Mouse (Mus musculus) neural tube, embryonic 15.5 days (tissue): ENCODE results near the gene Rnasel. TPM values are rescaled to one million over a fixed set of nuclear protein-coding genes. Genes with fewer than 3 reads are reported as not detected.
A peak's percentile ranks its signal among the peaks of the same experiment; 100 is the strongest.

Experiments used
- ATAC-seq: fragments of 200-750 bp; cut with Nextera tagmentation; 2 replicates; pipeline ENCODE4 v1.8.0; 2017; ENCODE audit warnings: mild to moderate bottlenecking, moderate TSS enrichment, moderate library complexity; ENCODE audit not compliant: low FRiP score
- H3K27ac ChIP-seq: fragments of 300-500 bp; sonication (generic); replicated peaks from 2 replicates; pipeline ENCODE4 v1.5.1; 2015; ENCODE audit warnings: mild to moderate bottlenecking, inconsistent platforms
- H3K27me3 ChIP-seq: fragments of 300-500 bp; sonication (generic); replicated peaks from 2 replicates; pipeline ENCODE4 v1.6.1; 2015; ENCODE audit warnings: inconsistent platforms
- H3K36me3 ChIP-seq: fragments of 300-500 bp; sonication (generic); 2 replicates; pipeline ENCODE4 v1.6.1; 2015; ENCODE audit warnings: inconsistent platforms
- H3K4me1 ChIP-seq: fragments of 300-500 bp; sonication (generic); 2 replicates; pipeline ENCODE4 v1.6.1; 2015; ENCODE audit warnings: inconsistent platforms
- H3K4me2 ChIP-seq: fragments of 300-500 bp; sonication (generic); 2 replicates; pipeline ENCODE4 v1.6.1; 2015; ENCODE audit warnings: inconsistent platforms, mild to moderate bottlenecking, moderate library complexity
- H3K4me3 ChIP-seq: fragments of 300-500 bp; sonication (generic); replicated peaks from 2 replicates; pipeline ENCODE4 v1.5.1; 2015; ENCODE audit warnings: mild to moderate bottlenecking, inconsistent platforms
- H3K9ac ChIP-seq: fragments of 300-500 bp; sonication (generic); replicated peaks from 2 replicates; pipeline ENCODE4 v1.6.1; 2015; ENCODE audit warnings: mild to moderate bottlenecking, inconsistent platforms
- H3K9me3 ChIP-seq: fragments of 300-500 bp; sonication (generic); replicated peaks from 2 replicates; pipeline ENCODE4 v1.6.1; 2016; ENCODE audit warnings: inconsistent platforms
- WGBS: fragments of 180-500 bp; shearing (Covaris S2); methylation state at CpG from one replicate; pipeline ENCODE4 v1.1.7; 2015; ENCODE audit warnings: mixed read lengths; 5-methylcytosine and 5-hydroxymethylcytosine counted together
- polyA plus RNA-seq: library from polyadenylated mRNA; unstranded; fragments of >200 nt; fragmentation: Nextera tagmentation; extraction: Ambion mirVana; gene quantifications from 2 replicates; pipeline ENCODE4 v1.2.1, GENCODE M21; 2015

Gene Rnasel
- 31.4 and 32.0 TPM in 2 replicates for polyA plus RNA-seq

DNA sequence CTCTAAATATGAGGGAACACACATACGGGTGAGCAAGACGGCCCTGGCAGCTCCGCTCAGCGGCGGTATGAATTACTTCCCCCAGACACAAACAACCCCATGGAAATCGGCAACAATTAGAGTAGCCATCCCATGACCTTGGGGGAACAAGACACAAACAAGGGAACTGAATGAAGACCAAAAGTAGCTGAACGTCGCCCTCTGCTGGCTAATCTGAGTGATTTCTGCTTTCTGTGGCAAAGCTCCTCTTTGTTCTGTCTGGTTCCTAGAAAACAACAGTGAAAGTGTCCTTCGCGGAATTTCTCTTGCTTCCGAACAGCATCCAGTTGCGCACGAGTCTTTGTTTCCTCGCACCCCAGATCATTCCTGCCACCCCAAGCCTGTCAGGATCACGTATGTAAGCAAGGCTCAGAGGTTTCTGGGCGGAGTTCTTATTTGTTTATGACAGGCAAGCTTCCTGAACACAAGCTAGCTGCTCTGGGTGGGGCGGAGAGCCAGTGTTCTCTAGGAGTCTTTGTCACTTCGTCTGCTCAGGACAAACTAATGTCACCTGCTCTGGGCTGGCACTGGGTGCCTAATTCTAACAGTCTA lies at the start of gene Rnasel:
TSS of gene Rnasel (plus strand) at position 216 of the 591 bp plus-strand sequence.
- Histone ChIP-seq H3K36me3 (0 out of 2 replicates have a peak, but pooled peaks cover 5% of the 10 kb centered on the region), H3K27ac (peak within 1 kb of the TSS; percentile 83), H3K4me2 (peak within 1 kb of the TSS; percentile 55), H3K9ac (peak within 1 kb of the TSS; percentile 54), H3K27me3 (no peaks in the 10 kb centered on the region), H3K4me3 (peak within 1 kb of the TSS; percentile 40), H3K4me1 (peaks cover 64% of the 10 kb centered on the region), H3K9me3 (no peaks in the 10 kb centered on the region)
- WGBS: 2% methylated on average over 18 of the region's 18 CpGs
- peak; percentile 70 for ATAC-seq

DNA sequence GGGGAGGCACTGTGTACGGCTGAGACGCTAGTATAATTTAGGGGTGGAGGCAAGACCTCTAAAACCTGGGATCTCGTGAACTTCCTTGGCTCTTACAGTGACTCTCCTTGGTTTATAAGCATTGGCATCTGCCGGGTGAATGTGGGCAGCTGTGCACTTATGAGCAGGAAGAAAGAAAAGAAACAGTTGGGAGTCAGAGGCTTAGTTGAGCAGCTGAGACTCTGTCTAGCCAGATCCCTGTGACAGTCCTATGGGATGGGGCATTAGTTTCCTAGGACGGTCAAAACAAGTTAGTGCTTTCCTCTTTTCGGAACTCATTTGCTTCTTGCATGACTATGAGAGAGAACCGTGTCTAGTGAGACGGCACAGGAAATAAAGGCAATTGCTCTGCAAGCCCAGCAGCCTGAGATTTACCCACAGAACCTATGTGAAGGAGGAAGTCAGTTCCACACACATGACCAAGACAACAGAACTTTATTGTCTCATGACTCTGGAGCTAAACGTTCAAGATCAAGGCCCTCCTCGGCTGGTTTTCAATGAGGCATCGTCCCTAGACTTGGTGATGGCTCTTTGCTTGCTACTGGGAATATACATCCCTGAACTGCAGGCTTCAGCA lies 48.7 kb upstream of the Rnasel start:
- no peaks in the 10 kb centered on the region for H3K36me3 ChIP-seq
- no peak for ATAC-seq
- no peak overlapping the region for H3K4me3 ChIP-seq
- H3K9ac ChIP-seq: no peak overlapping the region
- no peak overlapping the region for H3K4me2 ChIP-seq
- H3K27ac ChIP-seq: no peak overlapping the region
- 83% methylated on average over 11 of the region's 11 CpGs for WGBS
- no peaks in the 10 kb centered on the region for H3K27me3 ChIP-seq
- no peaks in the 10 kb centered on the region for H3K9me3 ChIP-seq
- peaks cover 35% of the 10 kb centered on the region for H3K4me1 ChIP-seq

DNA sequence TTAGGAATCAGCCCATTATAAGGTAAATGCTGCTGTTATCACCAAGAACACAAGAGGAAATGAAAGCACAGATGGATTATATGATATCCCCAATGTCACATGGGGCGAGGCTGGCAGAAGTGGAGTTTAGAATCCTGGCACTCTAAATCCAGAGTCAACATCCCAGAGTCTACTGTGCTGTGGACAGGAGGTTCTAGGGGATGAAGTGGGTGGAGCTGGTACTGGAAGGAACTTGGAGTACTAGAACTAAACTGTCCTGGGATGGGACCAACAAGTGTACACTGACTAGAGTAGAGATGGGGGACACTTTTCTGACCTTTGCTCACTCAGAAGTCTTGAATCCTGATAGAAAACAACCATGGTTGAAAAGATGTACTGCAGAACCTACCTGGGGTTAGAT lies 47.8 kb upstream of the Rnasel start:
- no peak overlapping the region for H3K27ac ChIP-seq
- no peak overlapping the region for H3K9ac ChIP-seq
- H3K36me3 ChIP-seq: no peaks in the 10 kb centered on the region
- H3K4me3 ChIP-seq: no peak overlapping the region
- 97% methylated on average over 1 of the region's 1 CpGs for WGBS
- H3K4me1 ChIP-seq: peaks cover 35% of the 10 kb centered on the region
- no peaks in the 10 kb centered on the region for H3K27me3 ChIP-seq
- no peak for ATAC-seq
- H3K9me3 ChIP-seq: no peaks in the 10 kb centered on the region
- no peak overlapping the region for H3K4me2 ChIP-seq

DNA sequence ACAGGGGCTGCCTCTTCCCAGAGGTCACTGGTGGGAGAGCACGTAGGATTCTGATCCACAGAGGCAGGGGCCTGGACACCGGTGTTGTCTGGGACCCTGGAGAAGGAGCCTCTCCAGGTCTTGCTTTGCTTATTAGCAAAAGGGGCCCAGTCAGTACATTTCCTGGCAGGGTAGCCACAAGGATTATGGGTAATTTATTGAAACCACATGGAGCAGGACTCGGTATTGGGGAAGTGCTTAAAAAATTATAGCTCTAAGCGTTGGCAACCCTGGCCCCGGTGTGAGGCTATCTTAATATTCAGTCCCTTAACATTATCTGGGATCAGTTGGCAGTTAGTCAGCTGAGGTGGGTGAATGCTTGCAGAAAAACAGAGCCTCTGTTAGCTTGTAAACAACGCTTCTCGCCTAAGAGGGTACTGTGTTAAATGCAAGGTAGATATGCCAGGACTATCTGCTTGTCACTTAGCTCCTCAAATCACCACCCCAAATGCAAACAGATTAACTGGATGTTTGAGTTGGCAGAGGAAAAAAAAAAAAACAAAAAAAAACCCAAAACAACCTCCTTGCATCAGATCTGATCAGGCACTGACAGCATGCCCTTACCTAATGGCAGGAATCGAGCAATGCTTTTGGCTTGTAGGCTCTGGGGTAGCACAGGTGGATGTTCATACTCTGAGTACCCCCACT lies 46.9 kb upstream of the Rnasel start:
- Histone ChIP-seq H3K4me3 (no peak overlapping the region), H3K27ac (no peak overlapping the region), H3K4me2 (no peak overlapping the region), H3K4me1 (peaks cover 34% of the 10 kb centered on the region), H3K9me3 (no peaks in the 10 kb centered on the region), H3K36me3 (no peaks in the 10 kb centered on the region), H3K27me3 (no peaks in the 10 kb centered on the region), H3K9ac (no peak overlapping the region)
- WGBS: 80% methylated on average over 8 of the region's 8 CpGs
- ATAC-seq: no peak

DNA sequence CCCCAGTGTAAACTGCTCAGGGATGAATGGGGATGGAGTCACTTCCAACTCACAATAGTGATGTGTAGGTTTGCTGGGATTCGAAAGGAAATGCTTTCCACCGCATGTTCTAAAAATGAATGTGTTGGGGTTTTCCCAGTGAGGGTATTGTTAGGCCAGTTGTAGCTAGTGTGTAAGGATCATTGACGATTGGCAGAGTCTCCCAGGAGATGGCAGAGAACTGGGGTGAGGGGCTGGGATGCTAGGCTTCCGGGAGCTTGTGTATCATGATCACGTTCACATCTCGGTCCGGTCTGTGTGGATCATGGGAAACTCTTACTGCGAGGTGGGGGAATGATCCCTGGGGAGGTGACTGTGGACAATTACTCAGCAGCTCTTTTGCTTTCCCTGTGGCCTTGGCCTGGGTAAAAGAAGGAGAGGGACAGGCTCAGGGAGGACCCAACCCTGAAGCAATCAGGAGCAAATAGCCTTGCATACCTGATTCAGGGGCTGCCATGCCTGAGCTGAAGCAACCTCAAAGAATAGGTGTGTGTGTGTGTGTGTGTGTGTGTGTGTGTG lies 46.3 kb upstream of the Rnasel start:
- no peak overlapping the region for H3K9ac ChIP-seq
- no peaks in the 10 kb centered on the region for H3K9me3 ChIP-seq
- peaks cover 28% of the 10 kb centered on the region for H3K4me1 ChIP-seq
- ATAC-seq: 0 out of 2 replicates have a peak, but pooled peaks have one; percentile 8
- no peaks in the 10 kb centered on the region for H3K27me3 ChIP-seq
- no peak overlapping the region for H3K27ac ChIP-seq
- no peak overlapping the region for H3K4me2 ChIP-seq
- H3K4me3 ChIP-seq: no peak overlapping the region
- no peaks in the 10 kb centered on the region for H3K36me3 ChIP-seq
- 42% methylated on average over 8 of the region's 8 CpGs for WGBS

DNA sequence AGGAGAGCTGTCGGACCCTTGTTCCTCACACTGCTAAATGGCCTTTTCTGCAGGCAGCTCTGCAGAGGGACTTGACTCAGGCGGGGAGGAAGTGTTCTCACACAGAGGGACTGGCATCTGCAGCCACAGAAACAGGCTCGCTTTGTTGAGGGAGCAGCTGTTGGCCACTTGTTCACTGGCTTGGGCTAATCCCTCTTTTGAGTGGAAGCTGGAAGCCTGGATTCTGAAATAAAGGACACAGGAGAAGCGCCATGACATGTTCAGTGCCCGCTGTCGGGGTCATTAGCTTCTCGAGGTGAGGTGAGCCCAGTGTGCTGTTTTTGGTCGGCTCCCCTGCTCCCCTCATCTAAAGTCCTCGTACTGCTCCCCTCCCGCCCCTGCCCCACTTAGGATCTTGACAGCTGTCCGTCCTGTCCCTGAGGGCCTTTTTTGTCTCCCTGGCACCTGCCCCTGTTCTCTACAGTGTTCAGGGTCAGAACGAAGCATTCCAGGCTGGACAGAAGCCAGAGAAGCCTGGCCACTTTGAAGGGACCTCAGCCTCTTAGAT lies 45.7 kb upstream of the Rnasel start:
- ATAC-seq: peak; percentile 49; the same call in 1 of the 2 replicates
- Histone ChIP-seq H3K27ac (no peak overlapping the region), H3K9me3 (no peaks in the 10 kb centered on the region), H3K4me2 (no peak overlapping the region), H3K27me3 (no peaks in the 10 kb centered on the region), H3K36me3 (no peaks in the 10 kb centered on the region), H3K4me1 (peaks cover 23% of the 10 kb centered on the region), H3K4me3 (no peak overlapping the region), H3K9ac (no peak overlapping the region)
- WGBS: 4% methylated on average over 12 of the region's 12 CpGs

DNA sequence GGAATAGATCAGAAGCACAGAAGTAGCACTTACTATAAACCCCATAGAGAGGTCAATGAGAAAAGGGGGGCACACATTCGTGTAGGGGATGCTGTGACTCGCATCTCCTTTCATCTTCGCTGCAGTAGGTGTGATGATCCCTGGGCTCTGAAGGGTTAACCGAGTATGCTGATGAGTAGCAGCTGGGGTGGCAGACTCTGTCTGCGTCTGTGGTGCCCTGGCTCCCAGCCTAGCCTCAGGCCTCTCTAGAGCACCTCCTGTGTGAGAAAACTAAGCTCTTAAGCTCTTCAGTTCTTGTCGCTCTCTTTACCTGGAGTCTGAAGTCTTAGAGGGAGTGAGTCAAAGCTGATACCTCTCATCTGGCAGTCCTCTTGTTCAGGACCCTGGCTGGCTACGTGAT lies 45.1 kb upstream of the Rnasel start:
- Histone ChIP-seq H3K4me3 (no peak overlapping the region), H3K4me2 (no peak overlapping the region), H3K27me3 (no peaks in the 10 kb centered on the region), H3K4me1 (peaks cover 20% of the 10 kb centered on the region), H3K9ac (no peak overlapping the region), H3K36me3 (no peaks in the 10 kb centered on the region), H3K27ac (no peak overlapping the region), H3K9me3 (no peaks in the 10 kb centered on the region)
- 15% methylated on average over 7 of the region's 7 CpGs for WGBS
- no peak for ATAC-seq

DNA sequence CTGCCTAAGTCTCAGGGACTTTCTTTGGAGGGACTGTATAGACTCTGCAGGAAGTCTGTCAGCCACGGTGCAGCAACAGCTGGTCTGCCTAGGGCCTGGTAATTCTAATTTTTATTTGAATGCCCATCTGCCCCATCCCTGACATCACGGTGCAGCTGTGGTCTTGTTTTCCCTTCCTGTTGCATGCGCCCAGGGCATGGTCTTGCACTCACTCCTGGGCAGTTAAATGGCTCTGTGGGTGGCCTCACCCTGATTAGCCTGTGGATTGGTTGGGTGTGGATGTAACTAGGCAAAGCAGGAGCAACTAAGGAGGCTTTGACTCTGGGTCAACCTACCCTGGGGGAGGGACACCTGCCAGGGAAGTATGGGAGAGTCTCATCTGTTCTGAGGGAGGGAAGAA lies 44.2 kb upstream of the Rnasel start:
- ATAC-seq: no peak
- 14% methylated on average over 3 of the region's 3 CpGs for WGBS
- Histone ChIP-seq H3K4me2 (no peak overlapping the region), H3K9ac (no peak overlapping the region), H3K27ac (no peak overlapping the region), H3K27me3 (no peaks in the 10 kb centered on the region), H3K4me1 (peaks cover 20% of the 10 kb centered on the region), H3K9me3 (no peaks in the 10 kb centered on the region), H3K4me3 (no peak overlapping the region), H3K36me3 (no peaks in the 10 kb centered on the region)

DNA sequence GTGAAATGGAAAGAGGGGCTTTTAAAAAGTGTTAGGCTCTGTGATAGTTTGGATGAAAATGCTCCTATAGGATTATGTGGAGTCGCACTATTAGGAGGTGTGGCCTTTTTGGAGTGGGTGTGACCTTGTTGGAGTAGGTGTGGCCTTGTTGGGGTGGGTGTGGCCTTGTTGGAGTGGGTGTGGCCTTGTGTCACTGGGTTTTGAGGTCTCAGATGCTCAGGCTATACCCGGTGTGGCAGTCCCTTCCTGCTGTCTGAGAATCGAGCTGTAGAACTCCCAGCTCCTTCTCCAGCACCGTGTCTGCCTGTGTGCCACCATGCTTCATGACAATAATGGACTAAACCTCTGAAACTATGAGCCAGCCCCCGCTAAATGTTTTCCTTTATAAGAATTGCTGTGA lies 40.6 kb upstream of the Rnasel start:
- ATAC-seq: no peak
- Histone ChIP-seq H3K36me3 (no peaks in the 10 kb centered on the region), H3K4me3 (no peak overlapping the region), H3K9me3 (no peaks in the 10 kb centered on the region), H3K27ac (no peak overlapping the region), H3K4me2 (no peak overlapping the region), H3K4me1 (peaks cover 9% of the 10 kb centered on the region), H3K27me3 (no peaks in the 10 kb centered on the region), H3K9ac (no peak overlapping the region)
- WGBS: 90% methylated on average over 5 of the region's 5 CpGs

DNA sequence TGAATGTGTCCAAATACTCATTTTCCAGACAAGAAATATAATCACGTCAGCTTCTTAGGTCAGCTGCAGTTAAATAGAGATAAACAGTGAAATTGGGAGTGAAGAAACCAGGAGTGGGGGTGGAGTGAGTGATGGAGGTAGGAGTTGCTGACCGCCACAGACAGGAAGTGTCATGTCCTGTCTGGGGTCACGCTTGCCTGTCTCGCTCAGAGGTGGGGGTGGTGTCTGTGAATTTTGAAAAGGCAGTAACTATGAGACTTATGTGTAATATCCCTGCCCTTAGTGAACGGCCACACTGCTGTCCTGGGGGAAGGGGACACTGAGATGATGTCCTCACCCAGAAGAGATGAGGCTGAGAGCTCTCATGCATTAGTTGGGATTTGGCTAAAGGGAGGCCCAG lies 39.8 kb upstream of the Rnasel start:
- WGBS: 86% methylated on average over 5 of the region's 5 CpGs
- no peak for ATAC-seq
- Histone ChIP-seq H3K4me2 (no peak overlapping the region), H3K4me1 (peaks cover under 1% of the 10 kb centered on the region), H3K36me3 (no peaks in the 10 kb centered on the region), H3K9me3 (no peaks in the 10 kb centered on the region), H3K27me3 (no peaks in the 10 kb centered on the region), H3K27ac (no peak overlapping the region), H3K9ac (no peak overlapping the region), H3K4me3 (no peak overlapping the region)

DNA sequence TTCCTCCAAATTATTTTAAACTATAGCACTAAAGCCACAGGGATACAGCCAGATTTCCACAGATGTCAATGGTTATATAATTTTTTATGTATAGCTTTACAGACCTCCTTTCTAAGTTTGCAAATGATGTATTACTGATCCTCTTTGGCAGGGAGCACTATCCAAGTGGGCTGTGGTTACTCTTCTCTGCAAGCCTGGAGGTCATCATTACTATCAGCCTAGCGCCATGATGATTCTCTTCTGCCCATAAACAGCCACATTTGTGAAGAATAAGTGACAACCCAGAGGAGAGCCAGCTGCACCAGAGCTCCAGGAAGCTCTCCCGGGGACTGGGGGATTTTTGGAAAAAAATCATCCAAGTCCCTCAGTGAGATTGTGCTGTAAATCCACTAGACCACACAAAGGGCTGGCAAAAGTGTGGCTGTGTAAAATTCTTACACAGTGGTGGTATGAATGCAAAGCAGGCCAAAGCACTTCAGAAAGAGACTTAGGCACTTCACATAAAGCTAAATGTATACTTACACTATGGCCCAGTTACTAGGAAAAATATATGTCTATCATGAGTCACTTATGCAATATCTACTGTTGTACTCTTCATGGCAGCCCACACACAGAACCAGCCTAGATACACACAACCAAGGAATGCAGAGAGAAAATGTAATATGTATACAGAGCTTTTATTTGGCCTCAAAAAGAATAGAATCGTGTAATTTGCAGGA lies 37.5 kb upstream of the Rnasel start:
- Histone ChIP-seq H3K4me2 (no peak overlapping the region), H3K9ac (no peak overlapping the region), H3K4me1 (no peaks in the 10 kb centered on the region), H3K27ac (no peak overlapping the region), H3K4me3 (no peak overlapping the region), H3K27me3 (no peaks in the 10 kb centered on the region), H3K36me3 (no peaks in the 10 kb centered on the region), H3K9me3 (no peaks in the 10 kb centered on the region)
- ATAC-seq: no peak
- 74% methylated on average over 3 of the region's 3 CpGs for WGBS
